8 mouse cellular contexts compared by ENCODE assay signal in the genomic region with DNA sequence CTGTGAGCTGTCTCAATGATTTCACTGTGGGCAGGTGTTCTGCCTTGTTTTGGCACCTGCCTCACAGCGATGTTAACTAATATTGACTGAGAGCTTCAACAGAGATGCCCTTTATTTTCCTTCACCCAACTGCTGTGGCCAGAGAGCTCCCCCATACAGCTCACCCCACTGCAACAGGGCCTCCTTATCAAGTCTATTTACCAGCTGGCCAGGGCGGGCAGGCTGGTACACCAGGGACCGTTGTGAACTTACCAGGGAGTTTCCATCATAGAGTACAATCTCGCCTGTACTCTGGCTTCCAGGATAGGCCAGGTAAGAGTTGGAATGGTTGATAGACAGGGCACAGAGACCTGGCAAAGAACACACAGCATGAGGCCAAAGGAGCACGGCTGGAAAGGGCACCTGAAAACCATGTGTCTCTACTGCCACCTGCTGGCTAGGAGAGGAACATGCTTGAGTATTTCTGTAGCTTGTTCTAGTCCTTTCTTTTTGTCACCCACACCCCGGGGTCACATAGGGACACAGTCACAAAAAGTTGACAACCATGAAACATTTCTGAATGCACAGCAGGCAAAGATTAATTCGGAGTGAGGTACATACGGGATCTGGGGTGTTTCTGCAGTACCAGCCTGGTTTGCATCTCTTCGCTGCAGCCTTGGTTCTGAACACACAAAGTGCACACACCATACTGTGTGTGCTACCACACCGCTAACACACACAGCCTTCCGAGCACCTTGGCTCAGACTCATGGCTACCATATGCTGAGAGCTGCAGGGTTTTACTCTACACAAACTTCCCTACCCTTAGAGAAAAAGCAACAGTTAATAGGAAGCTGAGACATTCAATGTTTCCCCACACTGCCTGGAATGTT. TPM values are rescaled to one million over a fixed set of nuclear protein-coding genes. Genes with fewer than 3 reads are reported as not detected.
DNase-seq lines count a peak whose midpoint lies in the region; ATAC-seq lines count a peak whose summit lies in the region.

No protein-coding gene starts in this region.

- DNase-seq in MN1 (ENCODE audit: low spot score) = peak; percentile 86
- peak; percentile 84 for DNase-seq in hindbrain, embryonic 11.5 days (ENCODE audit: low spot score)
- peak; percentile 45 to 65 for DNase-seq in layer of hippocampus, postnatal 36 days
- DNase-seq in lung, postnatal 36 days = peak; percentile 84
- peak; percentile 89 for DNase-seq in retina, embryonic 14.5 days (ENCODE audit: low spot score)
- peak; percentile 81 for DNase-seq in thymus, postnatal 25 days

- ATAC-seq in cerebellum, adult (ENCODE audit: insufficient number of reproducible peaks, low FRiP score, low TSS enrichment) = peak; percentile 81; the same call in 1 of the 2 replicates
- ATAC-seq in forebrain, embryonic 15.5 days (replicated peaks) = peak; percentile 67
- peak; percentile 70 for ATAC-seq in hindbrain, embryonic 11.5 days (ENCODE audit: low FRiP score)

- no peak overlapping the region for H3K4me3 ChIP-seq in forebrain, embryonic 15.5 days
- no peak overlapping the region for H3K4me3 ChIP-seq in hindbrain, embryonic 11.5 days (ENCODE audit: low read depth, low read length)

- no peaks in the 10 kb centered on the region for H3K4me1 ChIP-seq in forebrain, embryonic 15.5 days
- H3K4me1 ChIP-seq in hindbrain, embryonic 11.5 days (replicated peaks; ENCODE audit: control insufficient read depth, insufficient read depth, low read length) = no peaks in the 10 kb centered on the region

- no peaks in the 10 kb centered on the region for H3K36me3 ChIP-seq in forebrain, embryonic 15.5 days
- no peaks in the 10 kb centered on the region for H3K36me3 ChIP-seq in hindbrain, embryonic 11.5 days (ENCODE audit: control insufficient read depth, insufficient read depth, low read length)

- H3K27me3 ChIP-seq in forebrain, embryonic 15.5 days = no peaks in the 10 kb centered on the region
- no peaks in the 10 kb centered on the region for H3K27me3 ChIP-seq in hindbrain, embryonic 11.5 days (ENCODE audit: control insufficient read depth, insufficient read depth, low read length)

- no peaks in the 10 kb centered on the region for H3K9me3 ChIP-seq in forebrain, embryonic 15.5 days
- no peaks in the 10 kb centered on the region for H3K9me3 ChIP-seq in hindbrain, embryonic 11.5 days (ENCODE audit: control insufficient read depth, low read length)

- H3K9ac ChIP-seq in forebrain, embryonic 15.5 days (replicated peaks) = no peak overlapping the region
- H3K9ac ChIP-seq in hindbrain, embryonic 11.5 days (ENCODE audit: low read depth, low read length) = no peak overlapping the region

- no peak overlapping the region for H3K27ac ChIP-seq in forebrain, embryonic 15.5 days (replicated peaks)
- H3K27ac ChIP-seq in hindbrain, embryonic 11.5 days (ENCODE audit: low read depth, low read length) = no peak overlapping the region

- no peak overlapping the region for H3K4me2 ChIP-seq in forebrain, embryonic 15.5 days (replicated peaks)
- no peak overlapping the region for H3K4me2 ChIP-seq in hindbrain, embryonic 11.5 days (replicated peaks; ENCODE audit: low read depth, low read length)

- 50% methylated on average over 11 of the region's 11 CpGs for WGBS in forebrain, embryonic 15.5 days
- WGBS in hindbrain, embryonic 11.5 days = 48% methylated on average over 11 of the region's 11 CpGs

RNA-seq across cellular contexts. Expression of a gene that starts 26.7 kb away (rescaled TPM):
- polyA plus RNA-seq in forebrain, embryonic 15.5 days (2015; fragmentation: Nextera tagmentation; extraction: Ambion mirVana) = 12.1 and 13.0 TPM in 2 replicates
- 12.2 and 12.3 TPM in 2 replicates for polyA plus RNA-seq in hindbrain, embryonic 11.5 days (2014; fragmentation: Nextera tagmentation; extraction: Ambion mirVana)
- total RNA-seq in layer of hippocampus, postnatal 36 days (2021) = 10 to 100 TPM; 22.4 to 23.5 TPM
